In the genomic region with DNA sequence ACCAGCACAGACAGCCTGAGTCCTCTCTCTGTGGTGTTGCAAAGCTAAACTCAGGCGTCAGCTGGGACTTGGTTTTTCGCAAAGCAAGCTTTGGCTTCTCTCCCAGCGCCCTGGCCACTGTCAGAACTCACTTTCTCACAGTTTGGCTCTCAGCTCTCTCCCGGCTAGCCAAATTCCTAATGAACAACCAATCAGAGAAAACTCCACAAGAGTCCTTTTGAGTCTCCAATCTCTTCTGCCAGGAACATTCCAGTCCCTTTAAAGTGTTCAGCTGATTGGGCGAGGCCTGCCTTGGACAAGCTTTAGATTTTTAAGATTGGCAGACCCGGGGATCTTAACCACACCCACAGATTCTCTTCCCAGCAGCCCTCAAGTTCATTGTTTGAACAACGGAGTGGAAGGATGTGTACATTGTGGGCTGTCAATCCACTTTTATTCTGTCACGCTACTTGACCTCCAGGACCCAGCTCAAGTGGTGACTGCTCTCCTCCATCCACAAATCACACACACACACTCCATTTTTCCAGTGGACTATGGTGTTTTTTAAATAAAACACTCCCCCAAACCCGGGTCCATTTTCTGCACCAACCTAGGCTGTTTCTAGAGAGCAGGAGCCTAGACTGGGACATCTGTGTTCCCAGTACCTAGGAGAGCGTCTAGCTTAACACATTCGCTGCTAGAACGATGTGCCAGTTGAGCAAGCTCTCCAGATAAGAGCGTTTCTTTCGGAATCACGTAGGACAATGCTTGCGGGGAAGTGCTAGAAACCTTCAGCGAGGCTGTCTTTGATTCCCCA, we compare ENCODE assay signal across 9 mouse cellular contexts. TPM values are rescaled to one million over a fixed set of nuclear protein-coding genes. Genes with fewer than 3 reads are reported as not detected.
DNase-seq lines count a peak whose midpoint lies in the region; ATAC-seq and TF ChIP-seq lines count a peak whose summit lies in the region.
"Had no signal": no experiment of that assay in that cellular context is flagged by ENCODE, and none has a peak within 500 bp of the region (broad histone marks: within the 10 kb centered on the region; RNA-seq: fewer than 3 reads in every experiment).

No protein-coding gene starts in this region.

- peaks cover 2% of the 10 kb centered on the region; the same call in 1 of the 2 replicates for H3K4me1 ChIP-seq in forebrain, embryonic 11.5 days (replicated peaks; ENCODE audit: control insufficient read depth, insufficient read depth, low read length)
- H3K4me1 ChIP-seq in heart, postnatal 0 days (ENCODE audit: control insufficient read depth, insufficient read depth), result peaks cover 5% of the 10 kb centered on the region
- peaks cover 11% of the 10 kb centered on the region for H3K4me1 ChIP-seq in lung, adult 2 months (ENCODE audit: control insufficient read depth, insufficient read depth, low read length)

- peak; percentile 24 for ATAC-seq in forebrain, embryonic 11.5 days (replicated peaks; ENCODE audit: low FRiP score)
- peak; percentile 89 for ATAC-seq in heart, postnatal 0 days (ENCODE audit: insufficient read depth, low read depth)

- H3K4me3 ChIP-seq in forebrain, embryonic 11.5 days (ENCODE audit: low read depth, low read length), result no peak overlapping the region
- peak overlapping the region; percentile 25 for H3K4me3 ChIP-seq in heart, postnatal 0 days (ENCODE audit: low read depth, low read length)
- peak overlapping the region; percentile 42 for H3K4me3 ChIP-seq in lung, adult 2 months (replicated peaks; ENCODE audit: extremely low read depth, low read depth, low read length)

- H3K36me3 ChIP-seq in forebrain, embryonic 11.5 days (ENCODE audit: control insufficient read depth, insufficient read depth, low read length), result no peaks in the 10 kb centered on the region
- H3K36me3 ChIP-seq in heart, postnatal 0 days (replicated peaks; ENCODE audit: control insufficient read depth, insufficient read depth, low read length), result no peaks in the 10 kb centered on the region

- 20% methylated on average over 17 of the region's 17 CpGs for WGBS in forebrain, embryonic 11.5 days
- 10% methylated on average over 17 of the region's 17 CpGs for WGBS in heart, postnatal 0 days
- WGBS in lung, adult 2 months, result 17% methylated on average over 17 of the region's 17 CpGs

- no peak for TF ChIP-seq CTCF in heart, postnatal 0 days (IDR thresholded peaks at IDR 0.05; ENCODE audit: low read depth)
- no peak for TF ChIP-seq CTCF in lung, adult 2 months (IDR thresholded peaks at IDR 0.05; ENCODE audit: insufficient read depth, low read length)

- DNase-seq in spleen, postnatal 36 days (ENCODE audit: low spot score in 2 of 2), result peak; percentile 12 to 16
- no peak for DNase-seq in spleen, postnatal 10 days (ENCODE audit: low spot score in 2 of 2)
- no peak for DNase-seq in forebrain, embryonic 11.5 days (ENCODE audit: low spot score)
- DNase-seq in heart, postnatal 0 days (ENCODE audit: low spot score), result peak; percentile 95
- DNase-seq in kidney, postnatal 25 days, result peak; percentile 56 to 66
- DNase-seq in lung, adult 2 months, result peak; percentile 80
- peak; percentile 52 for DNase-seq in retina, postnatal 1 day
- DNase-seq in c-Kit-positive CD71-positive TER-119-positive erythroid progenitor cells, embryonic 14.5 days (ENCODE audit: low spot score), result no peak

- no peaks in the 10 kb centered on the region for H3K9me3 ChIP-seq in forebrain, embryonic 11.5 days (ENCODE audit: control insufficient read depth, low read length)
- H3K9me3 ChIP-seq in heart, postnatal 0 days (replicated peaks; ENCODE audit: control insufficient read depth, low read length), result no peaks in the 10 kb centered on the region

- H3K4me2 ChIP-seq in forebrain, embryonic 11.5 days (ENCODE audit: low read depth, low read length, severe bottlenecking), result peak overlapping the region; percentile 40; the same call in 1 of the 2 replicates
- H3K4me2 ChIP-seq in heart, postnatal 0 days (ENCODE audit: low read depth, low read length), result peak overlapping the region; percentile 55

- no peak overlapping the region for H3K27ac ChIP-seq in forebrain, embryonic 11.5 days (ENCODE audit: low read depth, low read length)
- peak overlapping the region; percentile 92 for H3K27ac ChIP-seq in heart, postnatal 0 days (ENCODE audit: low read depth)

- no peaks in the 10 kb centered on the region for H3K27me3 ChIP-seq in forebrain, embryonic 11.5 days (ENCODE audit: control insufficient read depth, insufficient read depth, low read length)
- H3K27me3 ChIP-seq in heart, postnatal 0 days (ENCODE audit: control insufficient read depth, insufficient read depth, low read length), result no peaks in the 10 kb centered on the region
- H3K27me3 ChIP-seq: CH12.LX had no signal

- no peak for TF ChIP-seq POLR2A in lung, adult 2 months (IDR thresholded peaks at IDR 0.05; ENCODE audit: borderline replicate concordance, extremely low read depth, low read depth, low read length)

- peak; percentile 92 for TF ChIP-seq EP300 in heart, postnatal 0 days (IDR thresholded peaks at IDR 0.05; ENCODE audit: low read depth)

- H3K9ac ChIP-seq in forebrain, embryonic 11.5 days (ENCODE audit: low read length), result no peak overlapping the region
- H3K9ac ChIP-seq in heart, postnatal 0 days (replicated peaks; ENCODE audit: low read depth, low read length), result peak overlapping the region; percentile 31

RNA-seq across cellular contexts. Expression of gene Plxnc1, which starts 46.3 kb away (rescaled TPM):
- 7.5 and 8.0 TPM in 2 replicates for polyA plus RNA-seq in forebrain, embryonic 11.5 days (2014; fragmentation: Nextera tagmentation; extraction: Ambion mirVana)
- total RNA-seq in heart, postnatal 0 days (2014; rRNA removed; ENCODE audit: low replicate concordance), result 4.5 and 9.4 TPM in 2 replicates
- polyA plus RNA-seq in heart, postnatal 0 days (2015; fragmentation: Nextera tagmentation; extraction: Ambion mirVana), result 1.4 and 1.5 TPM in 2 replicates
- polyA plus RNA-seq in lung, adult 2 months (2012; rRNA removed), result 4.6 and 5.4 TPM in 2 replicates

Comparison
In these comparisons a context has a peak if more than half of its experiments do, and no peak if none do; other contexts are left out.
1. DNase-seq: peak in spleen, postnatal 36 days (2 of 2), heart, postnatal 0 days (single experiment), kidney, postnatal 25 days (2 of 2), lung, adult 2 months (single experiment) and retina, postnatal 1 day (single experiment); none in spleen, postnatal 10 days (0 of 2), forebrain, embryonic 11.5 days (single experiment) and c-Kit-positive CD71-positive TER-119-positive erythroid progenitor cells, embryonic 14.5 days (single experiment).